Mouse (Mus musculus) cerebellum, adult 2 months (tissue): ENCODE data around the gene Twf1. TPM values are rescaled to one million over a fixed set of nuclear protein-coding genes. Genes with fewer than 3 reads are reported as not detected.

Experiments used
- DNase-seq, 2 experiments: peaks; one replicate each; pipeline ENCODE4 v3.0.0; 2021
- H3K27ac ChIP-seq: fragments of 200-500 bp; 2 replicates; pipeline ENCODE4 v1.5.1; 2012; ENCODE audit warnings: low read length, control low read depth, inconsistent platforms; ENCODE audit not compliant: insufficient read depth
- H3K27me3 ChIP-seq: fragments of 200-500 bp; 2 replicates; pipeline ENCODE4 v1.6.1; 2012; ENCODE audit warnings: inconsistent platforms, mild to moderate bottlenecking, low read length, moderate library complexity; ENCODE audit not compliant: control insufficient read depth, insufficient read depth
- H3K4me1 ChIP-seq: fragments of 200-500 bp; 2 replicates; pipeline ENCODE4 v1.6.1; 2011; ENCODE audit warnings: low read length; ENCODE audit not compliant: control insufficient read depth, insufficient read depth
- H3K4me3 ChIP-seq: fragments of 200-500 bp; replicated peaks from 2 replicates; pipeline ENCODE3; 2011; ENCODE audit warnings: mild to moderate bottlenecking, low read depth, low read length, control low read depth; ENCODE audit not compliant: insufficient read depth
- CTCF ChIP-seq: fragments of 200-500 bp; IDR thresholded peaks from 2 replicates; pipeline ENCODE4 v1.5.1; 2011; ENCODE audit warnings: low read depth, mild to moderate bottlenecking, control low read depth, low read length, moderate library complexity, borderline replicate concordance; ENCODE audit not compliant: insufficient read depth
- POLR2A ChIP-seq: fragments of 200-500 bp; IDR thresholded peaks from 2 replicates; pipeline ENCODE4 v1.6.1; 2011; ENCODE audit warnings: low read length, control low read depth, borderline replicate concordance; ENCODE audit not compliant: insufficient read depth
- WGBS: fragments of 180-500 bp; shearing (Covaris S2); methylation state at CpG from one replicate; pipeline ENCODE4 v1.1.7; 2018; 5-methylcytosine and 5-hydroxymethylcytosine counted together
- polyA plus RNA-seq: library from polyadenylated mRNA; depleted of rRNA; stranded (reverse); fragments of >200 nt; gene quantifications from 2 replicates; pipeline ENCODE4 v1.2.3, GENCODE M21; 2012; rRNA removed

Gene Twf1
- polyA plus RNA-seq, 1 experiment: 49.6 TPM

- Histone ChIP-seq H3K4me3 (no peak overlapping the region), H3K27me3 (no peaks in the 10 kb centered on the region), H3K27ac (no peak overlapping the region), H3K4me1 (no peaks in the 10 kb centered on the region)
- TF ChIP-seq POLR2A: no peak
- TF ChIP-seq CTCF: no peak
- no peak for DNase-seq
- WGBS: 84% methylated on average over 3 of the region's 3 CpGs
Observed at GRCm38 (mm10) chr15:94530519-94530918, 59.2 kb downstream of the Twf1 start.

Other genes starting within 250 kb of the Twf1 start
- gene Adamts20, start 124.5 kb downstream of the Twf1 start, polyA plus RNA-seq: 4.5 and 5.1 TPM in 2 replicates
- gene Pus7l, start 46.3 kb downstream of the Twf1 start, polyA plus RNA-seq: 1.7 and 2.1 TPM in 2 replicates
- 1.9 TPM in 2 replicates for gene Irak4, start 46.2 kb downstream of the Twf1 start, polyA plus RNA-seq
- 9.1 and 9.3 TPM in 2 replicates for gene Tmem117, start 39.3 kb upstream of the Twf1 start, polyA plus RNA-seq